Comparison of ENCODE assay signal across 8 mouse cellular contexts in genomic region chr5:111489022-111489616, GRCm38 (mm10).
DNase-seq lines count a peak whose midpoint lies in the region; ATAC-seq lines count a peak whose summit lies in the region.

No protein-coding gene starts in this region.

- H3K9ac ChIP-seq in hindbrain, embryonic 13.5 days = no peak overlapping the region
- no peak overlapping the region for H3K9ac ChIP-seq in neural tube, embryonic 13.5 days

- no peaks in the 10 kb centered on the region for H3K9me3 ChIP-seq in hindbrain, embryonic 13.5 days
- H3K9me3 ChIP-seq in neural tube, embryonic 13.5 days = no peaks in the 10 kb centered on the region

- H3K4me1 ChIP-seq in hindbrain, embryonic 13.5 days (replicated peaks) = no peaks in the 10 kb centered on the region
- H3K4me1 ChIP-seq in neural tube, embryonic 13.5 days (replicated peaks) = no peaks in the 10 kb centered on the region

- H3K4me2 ChIP-seq in hindbrain, embryonic 13.5 days = peak overlapping the region; percentile 47
- peak overlapping the region; percentile 41 for H3K4me2 ChIP-seq in neural tube, embryonic 13.5 days

- no peaks in the 10 kb centered on the region for H3K27me3 ChIP-seq in hindbrain, embryonic 13.5 days
- peaks cover 5% of the 10 kb centered on the region; the same call in 1 of the 2 replicates for H3K27me3 ChIP-seq in neural tube, embryonic 13.5 days

- H3K36me3 ChIP-seq in hindbrain, embryonic 13.5 days = no peaks in the 10 kb centered on the region
- H3K36me3 ChIP-seq in neural tube, embryonic 13.5 days = no peaks in the 10 kb centered on the region

- peak; percentile 74 for ATAC-seq in hindbrain, embryonic 13.5 days (ENCODE audit: low FRiP score)
- peak; percentile 87 for ATAC-seq in neural tube, embryonic 13.5 days (ENCODE audit: low read depth)
- no peak for ATAC-seq in monocyte, adult 5-6 weeks (replicated peaks; ENCODE audit: insufficient number of reproducible peaks, low FRiP score, low TSS enrichment, poor library complexity, severe bottlenecking)

- H3K4me3 ChIP-seq in hindbrain, embryonic 13.5 days = peak overlapping the region; percentile 12; the same call in 1 of the 2 replicates
- H3K4me3 ChIP-seq in neural tube, embryonic 13.5 days = no peak overlapping the region

- WGBS in hindbrain, embryonic 13.5 days = 63% methylated on average over 7 of the region's 7 CpGs
- WGBS in neural tube, embryonic 13.5 days = 56% methylated on average over 7 of the region's 7 CpGs

- peak; percentile 28 to 32 for DNase-seq in left cerebral cortex, adult 18-20 months (ENCODE audit: low spot score in 2 of 2)
- no peak for DNase-seq in left cerebral cortex, adult 11 months (ENCODE audit: low spot score)
- peak; percentile 76 for DNase-seq in brain, adult 2 months (ENCODE audit: low read depth, low spot score)
- no peak for DNase-seq in adrenal gland, postnatal 25 days
- no peak for DNase-seq in adrenal gland, postnatal 10 days

- H3K27ac ChIP-seq in hindbrain, embryonic 13.5 days = 0 out of 2 replicates have a peak overlapping the region, but pooled peaks have one; percentile 30
- H3K27ac ChIP-seq in neural tube, embryonic 13.5 days (replicated peaks) = no peak overlapping the region

Comparison
In these comparisons a context has a peak if more than half of its experiments do, and no peak if none do; other contexts are left out.
1. DNase-seq: peak in left cerebral cortex, adult 18-20 months (2 of 2) and brain, adult 2 months (single experiment); none in left cerebral cortex, adult 11 months (single experiment), adrenal gland, postnatal 25 days (single experiment) and adrenal gland, postnatal 10 days (single experiment).